Mouse (Mus musculus) embryonic facial prominence, embryonic 15.5 days (tissue): ENCODE results near the gene Olfr1383. TPM values are rescaled to one million over a fixed set of nuclear protein-coding genes. Genes with fewer than 3 reads are reported as not detected.
"Not testable (repeated sequence)": the region's sequence is repeated elsewhere in the genome, so short reads cannot be mapped to it uniquely, and the experiment has no call there.

Experiments
- ATAC-seq: fragments of 200-750 bp; cut with Nextera tagmentation; 2 replicates; pipeline ENCODE4 v1.8.0; 2017; ENCODE audit warnings: low read depth, moderate TSS enrichment; ENCODE audit not compliant: insufficient number of reproducible peaks, low FRiP score, low TSS enrichment
- H3K27ac ChIP-seq: fragments of 300-500 bp; sonication (generic); replicated peaks from 2 replicates; pipeline ENCODE4 v1.5.1; 2015; ENCODE audit warnings: mild to moderate bottlenecking, inconsistent platforms
- H3K27me3 ChIP-seq: fragments of 300-500 bp; sonication (generic); 2 replicates; pipeline ENCODE4 v1.6.1; 2015; ENCODE audit warnings: inconsistent platforms
- H3K36me3 ChIP-seq: fragments of 300-500 bp; sonication (generic); 2 replicates; pipeline ENCODE4 v1.6.1; 2015; ENCODE audit warnings: mild to moderate bottlenecking, inconsistent platforms
- H3K4me1 ChIP-seq: fragments of 300-500 bp; sonication (generic); 2 replicates; pipeline ENCODE4 v1.6.1; 2015; ENCODE audit warnings: inconsistent platforms
- H3K4me2 ChIP-seq: fragments of 300-500 bp; sonication (generic); replicated peaks from 2 replicates; pipeline ENCODE4 v1.6.1; 2015; ENCODE audit warnings: mild to moderate bottlenecking, inconsistent platforms
- H3K4me3 ChIP-seq: fragments of 300-500 bp; sonication (generic); replicated peaks from 2 replicates; pipeline ENCODE4 v1.5.1; 2015; ENCODE audit warnings: mild to moderate bottlenecking, inconsistent platforms
- H3K9ac ChIP-seq: fragments of 300-500 bp; sonication (generic); 2 replicates; pipeline ENCODE4 v1.6.1; 2015; ENCODE audit warnings: inconsistent platforms
- H3K9me3 ChIP-seq: fragments of 300-500 bp; sonication (generic); replicated peaks from 2 replicates; pipeline ENCODE4 v1.6.1; 2016; ENCODE audit warnings: inconsistent platforms
- WGBS: fragments of 180-500 bp; shearing (Covaris S2); methylation state at CpG from one replicate; pipeline ENCODE4 v1.1.7; 2015; 5-methylcytosine and 5-hydroxymethylcytosine counted together
- polyA plus RNA-seq: library from polyadenylated mRNA; unstranded; fragments of >200 nt; fragmentation: Nextera tagmentation; extraction: Ambion mirVana; gene quantifications from 2 replicates; pipeline ENCODE4 v1.2.1, GENCODE M21; 2015

Gene Olfr1383
- 0.12 TPM in 1 of 2 replicates, not detected in the other for polyA plus RNA-seq

- Histone ChIP-seq H3K9ac (no peak within 1 kb of the TSS), H3K9me3 (no peaks in the 10 kb centered on the region), H3K27me3 (no peaks in the 10 kb centered on the region), H3K4me3 (no peak within 1 kb of the TSS), H3K4me2 (no peak within 1 kb of the TSS), H3K36me3 (no peaks in the 10 kb centered on the region), H3K4me1 (no peaks in the 10 kb centered on the region), H3K27ac (no peak within 1 kb of the TSS)
- ATAC-seq, result no peak
Observed at GRCm38 (mm10) chr11:49519348-49519747, at the start of gene Olfr1383. Olfr1383 (plus strand) TSS chr11:49519648.

GRCm38 (mm10) chr11:49485973-49486372 is 33.5 kb upstream of the Olfr1383 start:
- no peaks in the 10 kb centered on the region for H3K9me3 ChIP-seq
- 51% methylated on average over 4 of the region's 4 CpGs for WGBS
- H3K27me3 ChIP-seq, result no peaks in the 10 kb centered on the region
- ATAC-seq, result no peak
- no peak overlapping the region for H3K27ac ChIP-seq
- H3K36me3 ChIP-seq, result no peaks in the 10 kb centered on the region
- H3K4me3 ChIP-seq, result no peak overlapping the region
- H3K4me1 ChIP-seq, result no peaks in the 10 kb centered on the region
- H3K4me2 ChIP-seq, result no peak overlapping the region
- H3K9ac ChIP-seq, result no peak overlapping the region

GRCm38 (mm10) chr11:49488770-49489169 is 30.7 kb upstream of the Olfr1383 start, which contains the start of gene Olfr1385:
Olfr1385 (plus strand) TSS chr11:49489070.
- 55% methylated on average over 1 of the region's 1 CpGs for WGBS
- H3K9ac ChIP-seq, H3K4me1 ChIP-seq, H3K9me3 ChIP-seq, H3K36me3 ChIP-seq, H3K4me2 ChIP-seq, H3K4me3 ChIP-seq, ATAC-seq, H3K27ac ChIP-seq, H3K27me3 ChIP-seq: not testable (repeated sequence)

- WGBS, result 67% methylated on average over 5 of the region's 5 CpGs
- no peak for ATAC-seq
- Histone ChIP-seq H3K4me1 (no peaks in the 10 kb centered on the region), H3K27me3 (no peaks in the 10 kb centered on the region), H3K9ac (no peak overlapping the region), H3K9me3 (no peaks in the 10 kb centered on the region), H3K4me3 (no peak overlapping the region), H3K27ac (no peak overlapping the region), H3K36me3 (no peaks in the 10 kb centered on the region), H3K4me2 (no peak overlapping the region)
Observed at GRCm38 (mm10) chr11:49518086-49518485, 1.4 kb upstream of the Olfr1383 start.

- Histone ChIP-seq H3K27ac (no peak within 1 kb of the TSS), H3K4me2 (no peak within 1 kb of the TSS), H3K36me3 (no peaks in the 10 kb centered on the region), H3K27me3 (no peaks in the 10 kb centered on the region), H3K4me3 (no peak within 1 kb of the TSS), H3K9me3 (no peaks in the 10 kb centered on the region), H3K9ac (no peak within 1 kb of the TSS), H3K4me1 (no peaks in the 10 kb centered on the region)
- no peak for ATAC-seq
- 66% methylated on average over 3 of the region's 3 CpGs for WGBS
Observed at GRCm38 (mm10) chr11:49527947-49528346, 8.5 kb downstream of the Olfr1383 start, which contains the start of gene Olfr1382. Olfr1382 (plus strand) TSS chr11:49528247.

- Histone ChIP-seq H3K4me2 (no peak overlapping the region), H3K36me3 (no peaks in the 10 kb centered on the region), H3K4me3 (no peak overlapping the region), H3K27me3 (no peaks in the 10 kb centered on the region), H3K9me3 (no peaks in the 10 kb centered on the region), H3K27ac (no peak overlapping the region), H3K4me1 (no peaks in the 10 kb centered on the region), H3K9ac (no peak overlapping the region)
- no peak for ATAC-seq
Observed at GRCm38 (mm10) chr11:49532761-49533160, 13.3 kb downstream of the Olfr1383 start.

GRCm38 (mm10) chr11:49536631-49537030 is 17.2 kb downstream of the Olfr1383 start:
- not testable (repeated sequence) for H3K27me3 ChIP-seq, H3K4me2 ChIP-seq, H3K4me3 ChIP-seq, H3K27ac ChIP-seq, H3K4me1 ChIP-seq, H3K36me3 ChIP-seq, H3K9me3 ChIP-seq, H3K9ac ChIP-seq
- WGBS, result 87% methylated on average over 2 of the region's 2 CpGs
- ATAC-seq, result peak; percentile 47; the same call in 1 of the 2 replicates

GRCm38 (mm10) chr11:49543149-49543548 is 23.7 kb downstream of the Olfr1383 start, which contains the start of gene Olfr1381:
Olfr1381 (plus strand) TSS chr11:49543449.
- WGBS, result 69% methylated on average over 3 of the region's 3 CpGs
- not testable (repeated sequence) for H3K9me3 ChIP-seq, ATAC-seq

GRCm38 (mm10) chr11:49554033-49554432 is 34.6 kb downstream of the Olfr1383 start:
- not testable (repeated sequence) for H3K4me1 ChIP-seq, H3K27ac ChIP-seq, H3K9me3 ChIP-seq, ATAC-seq, H3K4me3 ChIP-seq, H3K9ac ChIP-seq, H3K36me3 ChIP-seq, H3K4me2 ChIP-seq, H3K27me3 ChIP-seq
- 80% methylated on average over 3 of the region's 3 CpGs for WGBS

More at GRCm38 (mm10) chr11:49543149-49543548, 23.7 kb downstream of the Olfr1383 start, which contains the start of gene Olfr1381:
- not testable (repeated sequence) for H3K36me3 ChIP-seq, H3K27ac ChIP-seq, H3K4me1 ChIP-seq, H3K27me3 ChIP-seq, H3K9ac ChIP-seq, H3K4me3 ChIP-seq, H3K4me2 ChIP-seq

- H3K36me3 ChIP-seq, H3K27me3 ChIP-seq, H3K27ac ChIP-seq, H3K4me2 ChIP-seq, H3K9me3 ChIP-seq, ATAC-seq, H3K4me3 ChIP-seq, H3K4me1 ChIP-seq, H3K9ac ChIP-seq: not testable (repeated sequence)
- 75% methylated on average over 5 of the region's 5 CpGs for WGBS
Observed at GRCm38 (mm10) chr11:49556578-49556977, 37.1 kb downstream of the Olfr1383 start, which contains the start of gene Olfr1380. Olfr1380 (plus strand) TSS chr11:49556878.

GRCm38 (mm10) chr11:49575054-49575453 is 55.6 kb downstream of the Olfr1383 start:
- H3K27ac ChIP-seq, H3K4me1 ChIP-seq, ATAC-seq, H3K36me3 ChIP-seq, H3K4me3 ChIP-seq, H3K4me2 ChIP-seq, H3K9me3 ChIP-seq, H3K9ac ChIP-seq, H3K27me3 ChIP-seq: not testable (repeated sequence)
- WGBS, result 29% methylated on average over 2 of the region's 2 CpGs
